Mouse (Mus musculus): ENCODE measurements around the gene Batf3. TPM values are rescaled to one million over a fixed set of nuclear protein-coding genes. Genes with fewer than 3 reads are reported as not detected.

The Batf3 gene
- under 1 TPM; 0.57 to 0.97 TPM for total RNA-seq (2021)

DNA sequence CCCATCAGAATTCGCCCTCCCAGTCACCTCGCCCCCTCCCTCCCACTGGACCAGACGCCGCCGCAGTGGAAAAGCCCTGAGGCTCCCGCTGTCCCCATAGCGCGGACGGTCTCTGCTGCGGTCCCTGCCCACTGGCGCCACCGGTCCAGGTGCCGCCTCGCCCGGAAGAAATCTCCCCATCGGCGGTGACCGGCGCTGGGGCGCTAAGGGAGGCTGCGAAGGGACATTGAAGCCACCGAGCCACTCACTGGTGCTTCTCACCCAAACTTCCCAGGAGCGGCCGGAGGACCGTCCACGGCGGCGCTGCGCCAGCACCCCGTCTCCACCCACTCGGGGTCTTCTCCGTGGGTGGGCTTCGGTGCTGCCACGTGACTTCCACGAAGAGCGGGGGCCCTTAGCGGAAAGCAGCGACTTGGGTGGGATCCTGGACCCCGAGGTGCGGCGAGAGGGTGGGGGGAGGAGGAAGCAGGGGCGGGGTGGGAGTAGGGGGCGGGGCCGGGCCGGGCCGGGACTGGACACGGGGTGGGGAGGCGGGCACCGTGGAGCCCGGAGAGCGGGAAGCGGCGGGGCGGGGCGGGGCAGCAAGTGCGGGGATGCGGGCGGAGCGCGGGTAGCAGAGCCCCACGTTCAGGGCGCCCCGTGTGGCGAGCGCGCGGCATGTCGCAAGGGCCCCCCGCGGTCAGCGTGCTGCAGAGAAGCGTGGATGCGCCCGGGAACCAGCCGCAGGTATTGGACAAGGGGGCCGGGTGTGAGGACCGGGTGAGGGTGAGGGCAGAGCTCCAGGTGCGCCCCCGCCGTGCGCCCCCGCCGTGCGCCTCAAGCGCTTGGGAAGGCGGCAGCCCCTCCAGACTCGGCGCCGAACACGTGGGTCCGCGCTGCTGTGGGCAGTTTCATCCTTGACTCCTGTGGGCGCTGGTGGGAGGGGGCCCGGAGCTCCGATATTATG, at the start of gene Batf3:
Batf3 (plus strand) TSS at position 46 of the 946 bp plus-strand sequence.
- peak; percentile 37 to 59 for DNase-seq
- intact Hi-C loops (cut with DNase I) = loop anchor here (5.0 kb wide), 1 partner anchor 74 kb away; no protein-coding TSS in a partner anchor

DNA sequence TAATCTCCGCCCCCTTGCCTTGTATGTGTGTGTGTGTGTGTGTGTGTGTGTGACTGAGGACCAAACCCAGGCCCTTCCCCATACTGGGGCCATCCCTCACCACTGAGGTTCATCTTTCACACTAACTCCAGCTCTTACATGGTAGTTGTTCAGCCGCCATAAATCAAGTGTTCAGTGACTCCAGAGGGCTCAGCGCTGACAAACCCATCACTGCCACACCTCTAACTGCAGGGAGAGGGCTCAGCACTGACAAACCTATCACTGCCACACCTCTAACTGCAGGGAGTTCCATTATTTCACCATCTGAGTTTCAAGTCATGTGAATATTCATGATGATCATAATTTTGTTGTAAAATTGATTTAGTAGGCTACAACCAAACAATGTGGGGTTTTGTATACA, 44.1 kb upstream of the Batf3 start:
- intact Hi-C loops (cut with DNase I) = no loop called here
- DNase-seq = no peak

DNA sequence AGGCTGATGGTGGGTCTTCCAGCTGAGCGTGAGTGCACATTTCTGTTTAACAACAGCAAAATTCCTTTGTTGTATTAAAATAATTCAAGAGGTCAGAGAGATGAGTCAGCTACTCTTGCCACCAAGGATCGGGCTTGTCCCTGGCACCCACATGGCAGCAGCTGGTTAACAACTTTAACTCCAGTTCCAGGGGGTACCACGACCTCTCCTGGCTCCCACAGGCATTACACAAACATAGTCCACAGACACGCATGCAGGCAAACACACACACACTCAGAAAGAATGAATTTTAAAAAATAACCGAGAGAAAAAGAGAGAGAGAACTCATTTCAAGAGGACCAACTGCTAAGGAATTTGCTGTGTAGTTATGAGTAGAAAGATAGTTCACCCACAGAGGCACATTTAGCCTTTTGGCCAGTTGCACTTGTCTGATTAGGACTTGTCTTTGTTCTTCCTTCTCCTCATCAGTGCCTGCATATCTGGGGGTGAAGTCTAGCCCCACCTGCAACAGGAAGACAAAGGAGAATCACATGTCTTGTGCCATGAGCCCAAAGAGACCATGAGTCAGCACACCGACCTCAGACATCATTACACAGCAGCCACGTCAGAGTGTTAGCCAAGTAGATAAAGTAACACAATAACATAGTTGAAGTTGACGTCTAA, 42.6 kb upstream of the Batf3 start:
- DNase-seq = no peak
- intact Hi-C loops (cut with DNase I) = no loop called here

DNA sequence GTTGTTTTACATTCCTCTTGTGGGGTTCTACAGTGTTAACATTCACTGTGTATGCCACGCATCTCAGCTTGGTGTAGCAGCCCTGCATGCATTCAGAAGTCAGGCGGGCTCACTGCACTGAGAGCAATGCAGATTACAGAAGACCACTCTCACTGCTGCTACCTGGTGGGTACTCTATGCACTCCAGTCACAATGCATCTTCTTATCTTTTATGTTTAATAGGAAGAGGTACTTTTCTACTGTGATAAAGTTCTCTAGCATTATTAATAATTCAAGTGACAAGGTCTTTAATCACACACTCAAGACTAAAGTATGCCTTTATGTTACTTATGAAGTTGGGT, 42.1 kb upstream of the Batf3 start:
- intact Hi-C loops (cut with DNase I) = no loop called here
- DNase-seq = no peak

DNA sequence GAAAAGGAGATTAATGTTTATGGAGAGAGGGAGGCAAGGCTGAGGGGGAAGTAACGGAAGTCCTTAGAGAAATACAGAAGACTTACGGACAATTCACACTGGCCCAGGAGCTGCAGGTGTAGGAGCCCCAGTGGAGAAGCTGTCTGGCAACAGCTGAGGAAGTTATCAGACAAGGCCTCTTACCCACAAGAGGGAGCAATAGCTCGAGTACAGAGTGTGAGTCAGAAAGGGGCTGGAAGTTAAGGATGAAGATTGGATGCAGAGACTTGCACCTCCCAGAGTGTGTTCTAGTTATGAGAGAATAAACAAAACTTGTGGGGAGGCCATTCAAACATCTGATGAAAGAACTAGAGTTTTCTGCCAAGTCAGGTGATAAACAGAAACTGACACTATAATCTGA, 40.2 kb upstream of the Batf3 start:
- DNase-seq = no peak
- intact Hi-C loops (cut with DNase I) = no loop called here

DNA sequence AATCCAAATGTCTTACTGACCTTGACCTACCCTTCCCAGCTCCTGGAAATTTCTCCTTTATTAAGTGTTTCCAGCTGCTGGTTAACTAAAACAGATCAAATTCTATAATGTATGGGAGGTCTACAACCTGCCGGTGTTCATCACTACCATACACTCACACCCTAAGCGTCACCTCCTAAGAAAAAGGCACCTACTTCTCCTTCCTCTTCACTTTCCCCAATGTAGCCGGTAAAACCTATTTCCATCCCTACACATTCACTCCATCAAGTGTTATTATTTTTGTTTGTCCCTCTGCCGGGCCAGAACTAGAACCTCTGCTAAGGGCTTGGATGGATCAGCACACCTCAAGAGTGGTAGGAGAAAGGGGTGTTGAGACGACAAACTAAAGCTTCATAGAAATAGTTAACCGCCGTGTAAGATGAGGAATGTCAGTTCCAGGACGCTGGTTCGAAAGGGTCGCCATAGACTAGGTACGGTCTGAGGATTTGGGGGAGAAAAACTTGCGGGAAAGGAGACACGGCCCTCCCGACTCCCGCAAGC, 35.3 kb upstream of the Batf3 start:
- intact Hi-C loops (cut with DNase I) = loop anchor here (1.0 kb wide), 1 partner anchor 35 kb away; no protein-coding TSS in a partner anchor
- no peak for DNase-seq

DNA sequence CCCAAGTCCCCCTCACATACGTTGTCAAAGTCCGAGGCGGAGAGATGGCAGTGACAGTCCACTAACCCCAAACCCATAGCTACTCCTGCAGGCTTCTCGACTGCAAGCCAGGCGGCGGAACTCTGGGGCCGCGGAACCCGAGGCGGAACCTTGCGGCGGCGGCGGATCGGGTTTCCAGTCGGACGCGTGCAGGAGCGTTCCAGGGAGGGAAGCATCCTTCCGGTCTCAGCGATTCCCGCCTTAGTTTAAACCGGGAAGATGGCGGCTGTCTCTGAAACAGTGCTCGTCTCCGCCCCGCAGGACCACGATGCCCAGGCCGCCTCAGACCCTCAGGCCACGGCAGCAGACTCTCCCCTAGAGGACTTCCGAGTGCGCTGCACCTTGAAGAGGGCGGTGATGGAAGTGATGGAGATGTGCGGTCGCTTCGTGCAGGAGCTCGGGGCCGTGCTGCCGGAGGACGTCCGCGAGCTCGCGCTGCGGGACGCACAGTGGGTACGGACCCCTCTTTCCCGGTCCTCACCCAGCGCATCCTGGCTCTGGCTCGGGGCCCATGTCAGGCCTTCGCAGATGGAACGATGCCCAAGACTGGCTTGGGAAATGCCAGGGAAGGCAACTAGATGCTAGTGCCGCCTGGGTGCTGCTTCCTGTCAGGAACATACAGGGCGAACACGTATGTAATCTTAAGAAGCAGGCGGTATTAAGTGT, 34.7 kb upstream of the Batf3 start, which contains the start of the genes Tatdn3 and Nsl1:
Tatdn3 (minus strand) TSS at position 152 of the 705 bp plus-strand sequence.
Nsl1 (plus strand) TSS at position 232 of the 705 bp plus-strand sequence.
- intact Hi-C loops (cut with DNase I) = loop anchor here (1.0 kb wide), 1 partner anchor 36 kb away; no protein-coding TSS in a partner anchor
- DNase-seq = peak; percentile 94 to 96

DNA sequence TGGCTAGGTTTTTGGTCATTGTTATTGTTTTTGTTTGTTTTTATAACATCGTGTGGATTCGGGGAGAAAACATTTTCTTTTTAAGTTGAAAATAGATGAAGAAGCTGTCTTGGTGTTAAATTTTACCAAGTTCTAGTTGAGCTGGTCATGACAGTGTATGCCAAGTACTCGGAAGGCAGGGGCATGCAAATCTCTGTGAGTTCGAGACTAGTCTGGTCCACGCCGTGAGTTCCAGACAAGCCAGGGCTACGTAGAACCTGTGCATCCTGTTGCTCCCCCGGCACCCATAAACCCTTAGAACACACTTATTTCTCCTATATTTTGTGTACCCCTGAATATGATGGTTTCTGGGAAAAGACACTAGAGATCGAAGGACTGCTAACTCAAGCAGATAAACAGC, 33.9 kb upstream of the Batf3 start:
- intact Hi-C loops (cut with DNase I) = no loop called here

DNA sequence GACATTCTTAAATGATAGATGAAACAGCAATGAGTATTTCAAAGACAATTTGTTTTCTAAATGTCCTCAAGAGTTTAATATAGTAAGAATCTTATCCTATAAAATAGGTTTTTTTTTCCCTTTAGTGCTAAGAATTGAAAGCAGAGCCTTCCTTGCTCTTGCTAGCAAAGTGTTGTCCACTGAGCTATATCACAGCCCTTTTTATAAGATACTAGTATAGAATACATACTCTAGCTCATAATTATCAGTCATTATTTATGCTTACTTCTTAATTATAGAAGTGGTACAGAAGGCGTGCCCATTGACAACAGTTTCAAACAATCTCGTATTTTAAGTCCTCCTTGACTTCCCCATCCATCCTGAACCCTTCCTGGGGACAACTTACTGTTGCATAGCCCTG, 33.1 kb upstream of the Batf3 start:
- intact Hi-C loops (cut with DNase I) = no loop called here
- DNase-seq = no peak

More for the DNA sequence above, 33.9 kb upstream of the Batf3 start:
- DNase-seq = no peak

DNA sequence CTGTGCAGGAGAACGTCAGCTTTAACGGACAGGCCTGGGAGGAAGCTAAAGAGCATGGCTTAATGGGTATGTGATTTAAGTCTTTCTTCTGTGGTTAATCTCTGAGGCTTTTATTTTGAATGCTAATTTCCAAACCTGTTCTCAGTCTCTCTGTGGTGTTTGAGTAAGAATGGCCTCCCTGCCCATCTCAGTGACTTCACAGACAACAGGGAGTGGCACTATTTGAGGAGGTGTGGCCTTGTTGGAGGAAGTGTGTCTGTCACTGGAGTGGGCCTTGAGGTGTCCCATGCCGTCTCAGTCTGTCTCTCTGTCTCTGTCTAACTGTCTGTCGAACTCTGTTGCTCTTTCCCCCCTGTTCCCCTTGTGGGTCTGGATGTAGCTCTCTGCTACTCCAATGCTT, 32.5 kb upstream of the Batf3 start:
- intact Hi-C loops (cut with DNase I) = no loop called here
- DNase-seq = no peak

DNA sequence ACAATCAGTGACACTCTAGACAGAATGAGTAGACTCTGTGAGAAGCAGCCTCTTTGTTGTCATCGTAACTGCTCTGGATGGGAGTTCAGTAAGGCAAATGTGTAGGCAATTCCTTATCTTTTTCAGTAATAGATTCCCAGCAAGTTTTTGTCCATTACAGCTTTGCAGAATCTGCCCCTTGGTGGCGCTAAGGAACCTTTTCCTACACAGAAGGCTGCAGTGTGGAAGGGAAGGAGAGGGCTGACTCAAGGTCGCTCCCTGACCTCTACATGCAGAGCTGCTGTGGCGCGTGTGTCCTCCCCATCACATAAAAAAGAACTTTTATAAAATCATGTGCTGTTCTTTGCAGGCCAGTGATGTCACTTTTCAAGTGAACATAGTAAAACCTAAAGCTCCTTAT, 29.3 kb upstream of the Batf3 start:
- no peak for DNase-seq
- intact Hi-C loops (cut with DNase I) = no loop called here

DNA sequence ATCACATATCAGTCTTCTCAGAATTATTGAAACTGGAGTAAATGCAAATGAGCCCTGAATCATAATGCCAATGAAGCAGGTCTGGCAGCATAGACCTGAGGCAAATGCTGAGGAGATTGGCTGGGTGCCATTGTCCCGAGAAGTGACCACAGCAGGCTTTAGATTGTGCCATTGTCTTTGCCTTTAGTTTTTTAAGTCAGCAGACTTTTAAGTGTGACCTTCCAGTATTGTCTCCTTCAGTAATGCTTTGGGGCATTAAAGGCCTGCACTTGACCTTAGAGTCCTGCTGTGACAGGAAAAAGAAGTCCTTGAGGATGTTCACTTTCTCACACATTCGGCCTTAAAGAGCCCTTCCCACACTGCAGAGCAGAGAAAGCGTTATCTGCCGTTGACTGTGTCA, 27.4 kb upstream of the Batf3 start:
- intact Hi-C loops (cut with DNase I) = loop anchor here (10.0 kb wide), 1 partner anchor 205 kb away; no protein-coding TSS in a partner anchor
- no peak for DNase-seq

DNA sequence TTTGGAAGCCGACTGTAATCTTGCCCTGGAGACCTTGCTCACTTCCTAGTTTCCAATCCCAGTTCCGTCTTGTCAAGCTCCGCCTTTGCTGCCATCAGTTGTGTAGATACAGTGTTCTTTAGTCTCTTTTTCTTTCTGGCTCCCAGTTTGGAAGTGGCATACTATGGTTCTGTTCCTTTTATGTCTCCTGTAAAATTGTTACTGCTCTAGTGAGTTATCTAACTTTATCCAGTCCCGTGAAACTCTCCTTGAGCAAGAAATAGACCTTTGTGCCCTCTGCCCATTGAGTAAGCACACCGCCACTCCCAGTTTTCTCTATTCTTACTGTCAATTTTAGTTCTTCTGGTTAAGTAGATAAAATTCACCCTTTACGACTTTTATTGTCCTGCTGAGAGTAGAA, 26.0 kb upstream of the Batf3 start:
- intact Hi-C loops (cut with DNase I) = loop anchor here (10.0 kb wide), 1 partner anchor 203 kb away; no protein-coding TSS in a partner anchor
- DNase-seq = no peak

DNA sequence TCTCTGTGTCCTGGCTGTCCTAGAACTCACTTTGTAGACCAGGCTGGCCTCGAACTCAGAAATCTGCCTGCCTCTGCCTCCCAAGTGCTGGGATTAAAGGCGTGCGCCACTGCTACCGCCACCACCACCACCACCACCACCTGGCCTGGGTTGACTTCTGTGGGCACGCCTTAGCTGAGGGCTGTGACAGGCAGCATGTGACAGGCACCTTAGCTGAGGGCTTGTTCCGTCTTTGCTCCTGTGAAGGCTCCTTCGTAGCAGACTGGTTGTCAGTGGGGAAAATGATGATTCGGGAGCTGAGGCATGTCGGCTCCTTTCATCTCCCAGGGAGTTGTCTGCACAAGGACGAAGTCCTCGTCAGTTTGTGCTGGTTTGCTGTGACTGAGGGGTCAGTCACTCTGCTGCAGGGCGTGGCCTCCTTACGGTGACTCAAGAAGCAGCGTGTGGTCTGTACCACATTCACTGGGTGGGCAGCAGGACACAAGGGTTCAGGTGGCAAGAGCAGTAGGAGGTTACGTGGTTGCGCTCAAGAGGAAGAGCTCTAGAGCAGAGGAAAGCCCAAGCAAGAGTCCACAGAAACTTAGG, 25.2 kb upstream of the Batf3 start:
- DNase-seq = no peak
- intact Hi-C loops (cut with DNase I) = loop anchor here (10.0 kb wide), 1 partner anchor 202 kb away; no protein-coding TSS in a partner anchor

DNA sequence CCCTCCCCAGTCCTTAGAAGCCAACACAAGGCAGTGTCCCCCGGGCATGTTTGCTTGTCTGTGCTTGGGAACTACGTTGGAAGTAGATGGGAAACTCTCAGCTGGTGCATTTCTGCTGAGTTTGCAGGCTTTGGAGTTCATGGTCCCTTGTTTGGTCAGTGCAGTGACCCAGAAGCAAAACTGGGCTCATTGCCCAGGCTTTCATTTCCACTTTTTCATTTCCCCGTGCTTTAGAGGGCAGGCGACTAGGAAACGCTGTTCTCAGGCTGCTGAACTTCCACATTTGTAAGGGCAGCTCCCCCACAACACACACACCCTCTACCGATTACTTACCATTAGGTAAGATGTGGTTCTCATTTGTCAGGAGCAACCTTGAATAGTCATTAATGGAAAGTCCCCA, 24.6 kb upstream of the Batf3 start:
- peak; percentile 64 to 65 for DNase-seq
- intact Hi-C loops (cut with DNase I) = loop anchor here (10.0 kb wide), 1 partner anchor 202 kb away; no protein-coding TSS in a partner anchor

DNA sequence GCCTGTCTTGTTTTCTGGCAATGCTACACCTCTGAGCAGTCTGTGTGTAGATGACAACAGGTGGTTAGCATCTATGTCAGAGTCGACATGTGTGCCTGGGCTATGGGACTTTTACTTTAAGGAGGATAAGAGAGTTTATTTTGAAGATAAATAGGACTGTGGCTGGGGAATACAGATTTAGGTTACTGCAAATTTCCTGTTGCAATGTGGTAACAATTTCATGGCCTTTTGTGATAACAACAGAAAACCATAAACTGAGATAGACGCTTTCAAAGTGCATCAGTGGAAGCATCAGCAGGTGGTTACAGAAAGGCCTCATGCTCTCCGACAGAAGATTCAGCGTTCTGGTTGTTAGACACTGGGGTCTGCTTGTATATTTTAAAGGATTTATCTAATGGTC, 24.2 kb upstream of the Batf3 start:
- intact Hi-C loops (cut with DNase I) = loop anchor here (10.0 kb wide), 1 partner anchor 201 kb away; no protein-coding TSS in a partner anchor

DNA sequence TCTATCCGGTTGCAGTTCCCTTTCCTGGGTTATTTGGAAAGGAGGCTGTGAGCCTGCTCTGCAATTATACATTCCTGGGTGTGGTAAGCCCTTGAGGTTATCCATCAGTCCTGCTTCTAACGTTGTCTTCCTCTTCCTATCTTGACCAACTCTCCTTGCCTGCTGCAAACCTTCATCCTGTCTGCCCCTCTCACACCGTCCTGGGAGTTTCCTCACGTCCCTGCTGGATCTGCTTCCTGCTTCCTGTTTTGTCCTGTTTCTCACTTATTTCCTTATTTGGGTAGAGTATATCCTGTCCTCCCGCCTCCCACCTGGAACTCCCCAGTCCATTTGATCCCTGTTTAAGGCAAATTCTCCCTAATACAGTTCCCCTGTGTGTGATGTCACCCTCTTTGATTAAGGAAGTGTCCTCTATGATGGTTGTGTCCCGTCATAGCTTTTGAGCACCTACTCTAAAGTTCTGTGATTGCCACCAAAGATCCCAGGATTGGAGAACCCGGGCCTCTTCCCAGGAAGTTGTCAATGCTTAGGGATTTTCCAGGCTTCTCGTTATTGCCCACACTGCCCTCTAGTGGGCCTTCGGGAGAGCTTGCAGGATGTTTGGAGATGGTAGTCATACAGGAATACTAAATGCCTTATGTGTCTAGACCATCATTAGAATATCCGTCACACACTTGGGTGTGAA, 22.3 kb upstream of the Batf3 start:
- intact Hi-C loops (cut with DNase I) = loop anchor here (2.0 to 10.0 kb wide), 3 partner anchors 73 to 199 kb away; no protein-coding TSS in a partner anchor
- DNase-seq = peak; percentile 74 to 82

More for the DNA sequence above, 24.2 kb upstream of the Batf3 start:
- DNase-seq = no peak

DNA sequence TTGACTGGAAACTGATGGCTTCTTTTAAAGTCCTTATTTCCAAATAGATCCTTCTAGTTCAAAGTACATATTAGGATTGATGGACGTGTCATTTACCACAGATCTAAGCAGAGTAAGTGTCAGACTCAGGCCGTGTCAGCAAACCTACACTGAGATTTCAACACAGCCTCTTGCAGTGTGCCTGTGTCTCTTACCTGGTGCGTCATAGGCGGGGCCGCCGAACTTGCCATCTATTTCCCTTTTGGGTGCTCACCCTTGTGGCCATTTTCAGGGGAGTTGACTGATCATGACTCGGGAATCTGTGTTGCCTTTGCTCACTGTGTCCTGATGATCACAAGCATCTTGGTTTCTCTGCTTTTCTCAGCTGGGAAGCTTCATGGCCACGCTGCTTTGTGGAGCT, 14.4 kb upstream of the Batf3 start:
- DNase-seq = no peak
- intact Hi-C loops (cut with DNase I) = no loop called here

DNA sequence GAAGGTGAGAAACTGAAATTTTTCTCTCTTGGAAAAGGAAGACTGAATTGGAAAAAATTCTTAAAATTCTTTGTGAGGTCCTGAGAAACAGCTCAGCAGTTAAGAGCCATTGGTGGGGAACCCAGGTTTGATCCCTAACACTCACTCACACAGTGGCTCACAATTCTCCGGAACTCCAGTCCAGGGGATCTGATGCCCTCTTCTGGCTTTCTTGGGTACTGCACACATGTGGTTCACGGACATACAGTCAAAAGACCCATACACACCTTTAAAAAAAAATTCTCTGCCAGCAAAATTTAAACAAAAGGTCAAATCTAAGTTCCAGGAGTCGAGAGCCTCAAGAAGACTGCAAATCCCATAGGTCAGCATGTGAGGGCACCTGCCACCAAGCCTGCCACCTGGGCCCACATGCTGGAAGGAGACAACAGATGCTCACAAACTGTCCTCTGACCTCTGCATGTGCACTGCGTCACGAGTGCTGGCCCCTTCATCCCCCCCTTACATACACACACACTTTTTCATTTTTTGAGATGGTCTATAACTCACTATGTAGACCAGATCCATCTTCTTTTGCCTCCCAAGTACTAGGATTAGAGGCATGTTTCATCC, 12.6 kb upstream of the Batf3 start:
- DNase-seq = peak in 1 of 2 experiments; percentile 74
- intact Hi-C loops (cut with DNase I) = no loop called here
